Mouse (Mus musculus): Measurements from ENCODE around the gene Papola.
"Not testable (repeated sequence)": the region's sequence is repeated elsewhere in the genome, so short reads cannot be mapped to it uniquely, and the experiment has no call there.

Papola gene

GRCm38 (mm10) chr12:105805790-105806189, 21.3 kb downstream of the Papola start:
- no peak for DNase-seq (ENCODE audit: low spot score)

DNA sequence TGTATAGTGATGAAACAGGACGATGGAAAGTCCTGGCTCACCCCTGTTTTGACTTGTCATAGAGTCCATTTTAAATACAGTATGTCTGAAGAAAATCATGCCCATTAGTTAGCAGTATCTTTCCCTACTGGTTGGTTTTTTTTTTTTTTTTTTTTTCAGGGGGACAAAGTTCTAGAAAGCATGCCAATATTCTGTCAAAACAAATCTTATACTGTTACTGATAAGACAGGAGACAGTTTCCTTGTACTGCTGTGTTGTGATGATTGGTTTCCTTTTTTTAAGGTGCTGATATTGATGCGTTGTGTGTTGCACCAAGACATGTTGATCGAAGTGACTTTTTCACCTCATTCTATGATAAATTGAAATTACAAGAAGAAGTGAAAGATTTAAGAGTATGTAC, 21.7 kb downstream of the Papola start:
- no peak for DNase-seq (ENCODE audit: low spot score)

- DNase-seq (ENCODE audit: low spot score) = no peak
Measured at GRCm38 (mm10) chr12:105807416-105807815, 22.9 kb downstream of the Papola start.

DNA sequence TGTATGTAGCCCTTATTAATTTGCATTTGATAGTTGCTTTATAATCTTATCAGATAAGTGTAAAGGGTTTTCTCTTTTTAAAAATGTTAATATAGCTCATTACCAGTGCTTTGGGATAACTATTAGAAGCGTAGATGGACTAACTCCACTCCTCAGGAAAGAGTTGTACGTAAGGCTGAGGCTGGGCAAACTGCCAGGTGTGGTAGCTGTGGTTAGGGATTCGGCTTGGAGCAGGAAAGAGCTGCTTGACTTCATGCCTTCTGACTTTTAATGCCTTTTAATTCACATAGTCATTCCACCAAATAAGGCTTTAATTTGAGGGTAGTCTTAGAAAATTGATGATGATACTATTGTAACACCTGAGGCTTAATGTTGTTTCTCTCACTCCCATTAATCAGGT, 24.5 kb downstream of the Papola start:
- no peak for DNase-seq (ENCODE audit: low spot score)

DNA sequence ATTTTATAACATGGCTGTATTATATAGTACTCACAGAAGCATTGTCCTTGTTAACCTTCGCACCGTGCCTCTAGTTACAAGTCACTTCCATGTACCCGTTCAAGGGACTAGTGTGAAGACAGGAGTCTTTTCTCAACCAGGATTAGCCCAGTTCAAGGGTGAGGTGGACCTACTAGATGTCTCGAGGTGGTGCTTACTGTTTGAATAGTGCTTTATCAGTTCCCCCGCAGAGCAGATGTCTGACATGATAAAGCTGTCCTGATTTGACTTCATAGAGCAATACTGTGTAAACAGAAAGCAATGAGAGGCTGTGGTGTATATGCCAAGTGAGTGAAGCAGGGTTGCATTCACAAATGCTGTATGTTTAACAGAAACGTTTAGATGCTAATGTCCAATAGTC, 26.1 kb downstream of the Papola start:
- no peak for DNase-seq (ENCODE audit: low spot score)

- DNase-seq (ENCODE audit: low spot score) = no peak
Measured at GRCm38 (mm10) chr12:105813957-105814356, 29.5 kb downstream of the Papola start.

DNA sequence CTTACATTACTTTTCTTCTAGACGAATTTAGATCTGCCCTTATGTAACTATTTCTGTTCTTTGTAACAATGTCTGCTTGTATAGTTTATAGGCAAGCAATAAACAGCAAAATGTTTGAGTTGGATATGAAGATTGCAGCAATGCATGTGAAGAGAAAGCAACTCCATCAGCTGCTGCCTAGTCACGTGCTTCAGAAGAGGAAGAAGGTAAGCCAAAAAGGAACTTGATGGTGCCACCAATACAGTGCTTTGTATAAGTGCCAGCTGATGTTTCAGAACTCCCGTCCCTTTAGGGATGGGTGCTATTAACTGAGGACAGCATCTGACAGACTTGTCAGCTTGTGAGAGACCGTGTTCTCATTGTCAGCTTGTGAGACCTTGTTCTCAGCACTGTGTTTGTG, 39.0 kb downstream of the Papola start:
- DNase-seq (ENCODE audit: low spot score) = no peak

DNA sequence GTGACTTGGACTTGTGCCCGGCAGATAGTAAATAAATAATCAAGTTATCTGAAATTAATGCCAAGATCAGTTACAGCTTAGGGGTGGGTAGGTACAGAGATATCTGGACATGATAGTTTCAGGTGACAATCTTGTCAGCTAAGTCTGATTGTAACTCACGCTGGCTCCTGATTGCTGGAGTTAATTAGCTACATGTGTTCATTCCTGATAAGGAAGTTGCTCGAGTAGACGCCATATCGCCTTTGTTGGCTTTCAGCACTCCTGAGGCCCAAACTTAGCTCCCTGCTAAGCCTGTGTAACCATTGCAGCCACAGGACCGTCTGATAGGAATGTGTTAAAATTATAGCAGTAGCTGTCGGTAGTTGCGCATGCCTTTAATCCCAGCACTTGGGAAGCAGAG, 40.2 kb downstream of the Papola start:
- DNase-seq (ENCODE audit: low spot score) = no peak

- DNase-seq (ENCODE audit: low spot score) = no peak
Measured at GRCm38 (mm10) chr12:105825266-105825665, 40.8 kb downstream of the Papola start.

GRCm38 (mm10) chr12:105832541-105832940, 48.0 kb downstream of the Papola start:
- DNase-seq (ENCODE audit: low spot score) = no peak

- DNase-seq (ENCODE audit: low spot score) = no peak
Measured at GRCm38 (mm10) chr12:105834926-105835325, 50.4 kb downstream of the Papola start.

- no peak for DNase-seq (ENCODE audit: low spot score)
Measured at GRCm38 (mm10) chr12:105835571-105835970, 51.1 kb downstream of the Papola start.

DNA sequence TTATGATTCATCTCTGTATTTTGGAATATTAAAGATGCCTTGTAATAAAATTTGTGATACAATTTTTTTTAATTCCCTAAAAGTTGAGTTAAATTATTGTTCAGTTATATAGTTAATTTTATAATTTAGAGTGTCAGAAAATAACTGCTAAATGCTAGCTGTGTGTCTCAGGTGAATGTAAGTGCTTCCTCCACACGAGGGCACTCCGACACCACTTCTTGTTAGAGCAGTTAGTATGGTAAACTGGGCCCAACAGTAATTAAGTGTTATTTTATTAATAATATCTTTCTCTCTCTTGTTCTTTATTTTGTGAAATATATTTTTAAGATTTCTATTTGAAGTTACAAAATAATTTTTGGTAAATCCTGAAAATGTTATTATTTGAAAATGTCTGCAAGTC, 51.7 kb downstream of the Papola start:
- no peak for DNase-seq (ENCODE audit: low spot score)

DNA sequence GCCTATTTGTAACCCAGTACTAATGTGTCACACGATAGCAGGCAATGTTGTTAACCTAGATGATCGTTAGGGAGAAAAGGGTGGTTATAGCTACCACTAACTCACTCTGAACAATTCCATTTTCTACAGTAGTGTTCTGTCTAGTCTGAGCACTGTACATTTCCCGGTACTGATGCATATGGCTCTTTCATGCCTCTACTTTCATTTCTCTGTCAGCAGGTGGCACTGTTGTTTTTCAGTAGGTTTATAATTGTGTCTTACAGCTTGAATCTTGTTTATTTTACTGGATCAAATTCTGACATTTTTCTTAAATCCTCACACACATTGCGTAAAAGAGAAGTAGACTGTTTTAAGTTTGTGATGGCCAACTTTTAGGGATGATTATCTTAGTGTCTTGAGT, 54.6 kb downstream of the Papola start:
- no peak for DNase-seq (ENCODE audit: low spot score)

GRCm38 (mm10) chr12:105840545-105840944, 56.1 kb downstream of the Papola start:
- not testable (repeated sequence) for DNase-seq (ENCODE audit: low spot score)

GRCm38 (mm10) chr12:105843243-105844005, 58.9 kb downstream of the Papola start:
- no peak for DNase-seq (ENCODE audit: low spot score)

GRCm38 (mm10) chr12:105844406-105844805, 59.9 kb downstream of the Papola start:
- no peak for DNase-seq (ENCODE audit: low spot score)

DNA sequence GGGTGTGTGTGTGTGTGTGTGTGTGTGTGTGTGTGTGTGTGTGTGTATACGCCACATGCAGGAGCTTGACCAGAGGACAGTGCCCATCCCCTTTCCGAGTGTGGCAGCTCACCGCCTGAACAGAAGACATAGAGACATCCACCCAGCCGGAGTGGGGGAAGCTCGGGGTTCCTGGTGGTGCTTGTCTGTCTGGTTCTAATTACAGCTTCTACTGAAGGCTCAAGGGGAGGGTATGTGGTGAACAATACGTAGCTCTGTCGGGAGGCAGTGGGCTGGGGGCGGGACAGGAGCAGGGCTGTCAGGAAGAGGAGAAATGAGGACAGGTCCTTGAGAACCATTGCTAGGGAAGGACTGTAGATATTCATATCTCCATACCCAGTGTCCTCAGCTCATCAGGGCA, 64.6 kb downstream of the Papola start:
- no peak for DNase-seq (ENCODE audit: low spot score)

DNA sequence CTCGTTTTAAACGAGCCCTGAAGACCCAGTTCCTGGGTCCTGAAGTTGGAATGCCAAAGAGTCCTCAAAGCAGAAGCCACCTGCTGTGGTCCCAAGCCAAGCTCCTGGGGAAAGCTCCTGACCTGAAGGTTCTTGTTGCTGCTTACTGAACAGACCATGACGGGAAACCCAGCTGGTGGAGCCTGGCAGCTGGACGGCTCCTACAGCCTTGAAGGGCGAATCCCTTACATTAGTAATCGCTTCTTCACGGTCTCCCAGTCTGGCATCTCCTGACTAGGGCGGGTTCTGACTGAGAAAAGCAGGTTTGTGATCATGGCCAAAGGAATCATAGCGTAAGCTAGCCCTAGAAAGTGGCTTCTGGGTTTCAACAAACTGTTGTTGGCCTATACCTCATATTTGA, 66.2 kb downstream of the Papola start:
- DNase-seq (ENCODE audit: low spot score) = no peak

GRCm38 (mm10) chr12:105852798-105853197, 68.3 kb downstream of the Papola start:
- DNase-seq (ENCODE audit: low spot score) = no peak

DNA sequence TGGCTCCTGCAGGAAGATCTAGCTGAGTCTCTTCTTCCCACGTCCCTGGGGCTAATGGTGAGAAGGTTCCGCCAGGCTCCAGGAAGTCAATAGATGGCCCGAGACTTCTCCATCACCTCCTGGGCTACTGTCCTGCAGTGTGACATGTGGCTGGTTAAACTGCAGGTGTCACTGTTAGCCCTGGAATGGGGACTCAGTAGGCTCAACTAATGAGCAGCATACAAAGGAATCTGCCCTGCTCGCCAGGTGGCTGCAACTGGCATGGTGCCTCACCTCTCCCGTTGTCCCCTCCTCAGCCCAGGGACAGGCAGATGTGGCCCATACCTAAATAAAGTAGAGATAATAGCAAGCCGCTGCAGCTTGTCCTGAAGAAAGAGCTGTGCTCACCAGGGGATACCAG, 70.1 kb downstream of the Papola start:
- DNase-seq (ENCODE audit: low spot score) = no peak

- DNase-seq (ENCODE audit: low spot score) = no peak
Measured at GRCm38 (mm10) chr12:105857902-105858640, 73.6 kb downstream of the Papola start.

DNA sequence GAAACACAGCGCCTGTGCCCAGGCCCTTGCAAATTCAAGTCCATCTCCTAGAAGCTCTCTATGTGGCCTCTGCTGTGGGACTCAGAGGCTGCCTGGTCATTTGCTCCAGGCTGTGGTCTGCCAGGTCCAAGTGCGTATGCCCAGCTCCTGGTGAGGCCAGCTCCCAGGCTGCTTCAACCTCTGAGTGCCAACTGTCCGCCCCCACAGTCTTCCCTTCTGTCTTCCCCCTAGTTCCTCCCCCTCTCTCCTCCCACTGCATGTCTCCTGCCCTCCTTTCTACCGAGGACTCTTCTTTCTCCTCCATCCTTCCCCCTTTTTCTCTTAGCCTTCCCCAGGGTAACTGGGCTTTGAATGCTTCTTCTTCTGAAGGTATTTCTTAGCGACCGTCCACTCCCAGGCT, 77.6 kb downstream of the Papola start:
- no peak for DNase-seq (ENCODE audit: low spot score)

GRCm38 (mm10) chr12:105862607-105863006, 78.1 kb downstream of the Papola start:
- DNase-seq (ENCODE audit: low spot score) = no peak
